Mouse (Mus musculus): ENCODE measurements around the gene Brinp2.

Gene Brinp2

GRCm38 (mm10) chr1:158220148-158220547 is 136.0 kb downstream of the Brinp2 start:
- no peak for DNase-seq (ENCODE audit: low read depth)

GRCm38 (mm10) chr1:158218750-158219149 is 137.4 kb downstream of the Brinp2 start:
- DNase-seq (ENCODE audit: low read depth), result no peak

GRCm38 (mm10) chr1:158218294-158218693 is 137.8 kb downstream of the Brinp2 start:
- DNase-seq (ENCODE audit: low read depth), result no peak

- DNase-seq (ENCODE audit: low read depth), result no peak
Measured at GRCm38 (mm10) chr1:158215581-158215980, 140.5 kb downstream of the Brinp2 start.

- no peak for DNase-seq (ENCODE audit: low read depth)
Measured at GRCm38 (mm10) chr1:158214743-158215142, 141.4 kb downstream of the Brinp2 start.

- no peak for DNase-seq (ENCODE audit: low read depth)
Measured at GRCm38 (mm10) chr1:158213736-158214135, 142.4 kb downstream of the Brinp2 start.

GRCm38 (mm10) chr1:158207620-158208019 is 148.5 kb downstream of the Brinp2 start:
- DNase-seq (ENCODE audit: low read depth), result no peak

GRCm38 (mm10) chr1:158202932-158203331 is 153.2 kb downstream of the Brinp2 start:
- no peak for DNase-seq (ENCODE audit: low read depth)
